Mouse (Mus musculus) thymus, postnatal 10 days (tissue): ENCODE results near the gene Pcf11.

ENCODE experiments used
- DNase-seq, 2 experiments: peaks; one replicate each; pipeline ENCODE4 v3.0.0; 2021; ENCODE audit warnings: low spot score in 2 of 2

The Pcf11 gene

DNA sequence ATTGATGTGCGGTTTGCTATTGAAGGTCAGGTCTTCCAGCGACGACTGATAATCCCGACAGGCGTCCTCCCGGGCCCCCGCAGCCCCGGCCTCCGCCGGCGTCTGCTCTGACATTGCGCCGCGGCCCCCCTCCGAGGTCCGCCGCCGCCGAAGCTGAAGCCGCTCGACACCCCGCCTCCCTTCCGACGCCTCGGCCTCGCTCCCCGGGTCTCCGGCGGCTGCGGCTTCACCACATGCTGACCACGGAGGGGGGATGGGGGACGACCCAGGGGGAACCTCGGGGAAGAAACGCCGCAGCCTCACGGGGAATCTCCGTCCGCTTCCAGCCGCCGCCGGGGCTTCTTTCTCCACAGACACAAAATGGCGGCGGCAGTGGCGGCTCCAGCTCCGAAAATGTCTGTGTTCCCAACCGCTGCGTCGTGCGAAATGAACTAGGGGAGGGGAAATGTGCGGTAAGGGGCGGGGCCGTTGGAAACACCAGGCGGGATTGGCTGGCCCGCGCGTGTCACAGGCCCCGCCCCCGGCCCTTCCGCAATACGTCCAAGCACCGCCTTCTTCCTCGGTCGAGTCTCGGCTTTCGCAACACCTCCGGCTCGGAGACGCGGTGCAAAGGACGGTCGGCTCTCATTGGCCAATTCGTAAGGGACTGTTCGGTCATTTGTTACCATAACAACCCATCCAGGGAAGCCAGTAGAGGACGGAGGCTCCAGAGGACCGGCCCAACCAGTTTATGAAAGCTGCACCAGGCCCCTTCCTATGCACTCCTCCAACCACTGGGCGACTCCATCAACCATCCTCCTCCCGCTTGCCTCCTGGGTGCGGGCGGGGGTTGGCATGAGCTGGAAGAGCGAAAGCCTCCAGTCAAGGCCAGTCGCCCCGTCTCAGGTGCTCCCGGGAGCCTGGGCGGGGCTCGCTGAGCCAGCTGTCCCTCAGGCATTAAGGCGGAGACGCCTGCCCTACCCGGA, at the start of gene Pcf11:
Gene Pcf11 (minus strand): TSS at position 428 of the 965 bp plus-strand sequence.
- DNase-seq = peak; percentile 92 to 95

DNA sequence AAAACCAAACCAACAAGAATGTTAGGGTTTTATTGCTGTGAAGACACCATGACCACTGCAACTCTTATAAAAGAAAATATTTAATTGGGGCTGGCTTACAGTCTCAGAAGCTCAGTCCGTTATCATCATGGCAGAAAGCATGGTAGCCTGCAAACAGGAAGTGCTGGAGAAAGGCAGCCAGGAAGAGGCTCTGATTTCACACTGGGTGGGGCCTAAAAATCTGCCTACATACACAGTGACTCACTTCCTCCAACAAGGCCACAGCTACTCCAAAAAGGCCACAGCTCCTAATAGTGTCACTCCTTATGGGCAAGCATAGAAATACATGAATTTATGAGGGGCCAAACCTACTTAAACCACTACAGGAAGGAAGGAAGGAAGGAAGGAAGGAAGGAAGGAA, 45.3 kb upstream of the Pcf11 start:
- DNase-seq = no peak

- no peak for DNase-seq
Measured at GRCm38 (mm10) chr7:92711593-92711992, 41.9 kb upstream of the Pcf11 start.

GRCm38 (mm10) chr7:92709573-92709972, 39.8 kb upstream of the Pcf11 start:
- DNase-seq = no peak

DNA sequence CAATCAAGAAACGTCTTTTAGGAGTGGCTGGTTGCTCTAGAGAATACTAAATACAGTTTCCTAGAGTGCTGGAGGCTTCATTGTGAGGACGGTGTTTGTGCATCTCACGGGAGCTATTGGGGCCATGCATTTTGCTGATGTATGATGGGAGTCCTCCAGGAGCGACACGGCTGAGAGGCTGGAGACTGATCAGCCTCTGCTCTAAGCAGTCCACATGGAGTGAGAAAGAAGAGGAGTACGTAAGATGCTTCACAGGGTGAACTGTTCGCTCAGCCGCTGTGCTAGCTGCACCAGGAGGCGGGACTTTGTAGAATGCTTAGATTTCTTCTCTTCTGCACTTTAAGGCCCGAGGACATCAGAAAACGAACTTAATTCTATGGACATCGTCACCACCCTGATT, 37.0 kb upstream of the Pcf11 start:
- no peak for DNase-seq

GRCm38 (mm10) chr7:92705534-92705933, 35.8 kb upstream of the Pcf11 start:
- no peak for DNase-seq

- no peak for DNase-seq
Measured at GRCm38 (mm10) chr7:92703661-92704060, 33.9 kb upstream of the Pcf11 start.

GRCm38 (mm10) chr7:92698770-92699169, 29.0 kb upstream of the Pcf11 start:
- DNase-seq = no peak

- no peak for DNase-seq
Measured at GRCm38 (mm10) chr7:92696395-92696794, 26.7 kb upstream of the Pcf11 start.

GRCm38 (mm10) chr7:92689101-92689500, 19.4 kb upstream of the Pcf11 start:
- DNase-seq = no peak

DNA sequence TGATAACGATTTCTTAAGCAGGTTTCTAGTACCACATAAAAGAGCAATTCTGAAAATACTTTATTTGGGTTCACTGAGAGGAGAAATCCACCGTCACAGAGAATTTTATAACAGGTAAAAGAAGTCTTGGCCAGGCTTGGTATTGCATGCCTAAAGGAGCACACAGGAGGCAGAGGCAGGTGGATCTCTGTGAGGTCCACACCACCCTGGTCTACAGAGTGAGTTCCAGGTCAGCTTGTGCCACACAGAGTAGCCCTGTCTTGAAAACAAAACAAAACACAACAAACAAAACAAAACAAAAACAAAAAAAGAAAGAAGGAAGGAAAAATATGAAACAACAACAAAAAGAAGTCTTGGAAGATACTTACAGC, 18.6 kb upstream of the Pcf11 start:
- DNase-seq = no peak

DNA sequence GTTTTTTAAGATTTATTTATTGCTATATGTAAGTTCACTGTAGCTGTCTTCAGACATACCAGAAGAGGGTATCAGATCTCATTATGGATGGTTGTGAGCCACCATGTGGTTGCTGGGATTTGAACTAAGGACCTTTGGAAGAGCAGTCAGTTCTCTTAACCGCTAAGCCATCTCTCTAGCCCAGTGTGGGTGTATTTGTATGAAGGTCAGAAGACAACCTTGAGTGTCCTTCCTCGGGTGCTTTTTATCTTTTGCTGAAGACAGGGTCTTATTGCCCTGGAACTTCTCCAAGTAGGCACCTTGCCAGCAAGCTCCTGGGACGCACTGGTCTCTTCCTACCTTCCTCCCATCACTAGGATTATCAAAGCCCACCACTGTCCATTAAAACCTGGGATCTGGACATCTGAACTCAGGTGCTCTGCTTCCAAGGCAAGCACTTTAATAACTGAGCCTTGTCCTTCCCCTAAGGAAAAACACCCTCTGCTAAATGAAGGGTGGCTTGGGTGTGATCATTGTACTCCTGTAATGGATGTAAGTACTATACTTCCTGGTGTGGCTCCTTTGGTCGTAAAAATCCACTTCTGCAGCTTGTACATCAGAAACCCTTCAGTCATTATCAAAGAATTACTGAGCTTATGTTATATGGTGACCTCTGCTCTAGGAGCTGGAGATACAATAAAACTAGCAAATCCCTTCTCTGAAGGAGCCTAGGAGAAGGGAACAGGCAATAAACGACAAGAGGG, 18.0 kb upstream of the Pcf11 start:
- no peak for DNase-seq

GRCm38 (mm10) chr7:92677346-92677745, 7.6 kb upstream of the Pcf11 start:
- no peak for DNase-seq

- DNase-seq = no peak
Measured at GRCm38 (mm10) chr7:92675131-92675530, 5.4 kb upstream of the Pcf11 start.

GRCm38 (mm10) chr7:92668791-92669506, 785 bp downstream of the Pcf11 start:
- peak; percentile 58 to 66 for DNase-seq

GRCm38 (mm10) chr7:92666274-92666820, 3.4 kb downstream of the Pcf11 start:
- DNase-seq = no peak

DNA sequence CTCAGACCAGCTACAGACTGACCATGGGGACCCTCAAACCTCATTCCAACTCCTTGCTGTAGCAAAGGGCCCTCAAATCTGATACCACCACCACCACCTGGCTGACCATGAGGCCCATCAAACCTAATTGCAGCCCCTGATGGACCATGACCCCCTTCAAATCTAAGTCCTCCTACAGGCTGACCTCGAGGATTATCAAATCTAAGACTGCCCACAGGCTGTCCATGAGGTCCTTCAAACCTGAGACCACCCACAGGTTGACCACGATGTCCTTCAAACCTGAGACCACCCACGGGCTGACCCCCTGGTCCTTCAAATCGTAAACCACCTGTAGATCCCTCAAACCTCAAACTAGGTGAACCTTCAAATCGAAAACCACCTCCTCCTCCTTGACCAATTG, 11.7 kb downstream of the Pcf11 start:
- DNase-seq = no peak

GRCm38 (mm10) chr7:92656386-92656785, 13.3 kb downstream of the Pcf11 start:
- no peak for DNase-seq

DNA sequence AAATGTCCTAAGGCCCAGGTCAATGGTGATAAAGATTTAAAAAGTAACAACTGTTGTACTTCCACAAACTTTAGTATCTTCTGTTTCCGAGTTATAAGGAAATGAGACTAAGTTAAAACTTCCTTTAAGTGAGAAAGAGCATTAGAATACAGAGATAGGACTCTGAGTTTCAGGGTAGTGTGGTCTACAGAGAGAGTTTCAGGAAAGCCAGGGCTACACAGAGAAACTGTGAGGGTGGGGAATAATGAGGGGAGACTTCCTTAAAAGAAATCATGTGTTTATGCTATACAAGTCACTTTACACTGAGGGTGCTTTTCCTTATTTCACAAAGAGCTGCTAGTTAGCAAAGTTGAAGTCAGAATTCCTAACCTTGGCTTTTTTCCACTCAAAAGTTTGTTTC, 16.4 kb downstream of the Pcf11 start:
- no peak for DNase-seq

- no peak for DNase-seq
Measured at GRCm38 (mm10) chr7:92647790-92648189, 21.9 kb downstream of the Pcf11 start.

- DNase-seq = no peak
Measured at GRCm38 (mm10) chr7:92642358-92642757, 27.4 kb downstream of the Pcf11 start.

GRCm38 (mm10) chr7:92638050-92638449, 31.7 kb downstream of the Pcf11 start:
- DNase-seq = no peak
